Mouse (Mus musculus): ENCODE data around the gene Aicda. TPM values are rescaled to one million over a fixed set of nuclear protein-coding genes. Genes with fewer than 3 reads are reported as not detected.

Gene Aicda
- polyA plus RNA-seq (2015; fragmentation: Illumina TruSeq; extraction: RNeasy Lipid Tissue Mini Kit (QIAGEN cat#74804); ENCODE audit: low read depth, low replicate concordance) = not detected

DNA sequence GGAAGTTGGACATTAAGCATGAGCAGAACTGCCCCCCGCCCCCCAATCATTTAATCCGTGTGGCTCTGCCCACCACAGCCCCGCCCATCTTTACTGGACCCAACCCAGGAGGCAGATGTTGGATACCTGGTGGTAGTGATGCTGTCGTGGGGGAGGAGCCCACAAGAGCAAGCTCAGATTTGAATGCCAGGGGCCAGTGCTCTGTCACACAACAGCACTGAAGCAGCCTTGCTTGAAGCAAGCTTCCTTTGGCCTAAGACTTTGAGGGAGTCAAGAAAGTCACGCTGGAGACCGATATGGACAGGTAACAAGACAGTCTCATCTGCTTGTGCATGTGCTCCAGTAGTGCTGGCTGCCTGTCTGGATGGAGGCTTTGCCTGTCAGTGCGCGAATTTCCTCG lies at the start of gene Aicda:
TSS of gene Aicda (plus strand) at position 196 of the 400 bp plus-strand sequence.

DNA sequence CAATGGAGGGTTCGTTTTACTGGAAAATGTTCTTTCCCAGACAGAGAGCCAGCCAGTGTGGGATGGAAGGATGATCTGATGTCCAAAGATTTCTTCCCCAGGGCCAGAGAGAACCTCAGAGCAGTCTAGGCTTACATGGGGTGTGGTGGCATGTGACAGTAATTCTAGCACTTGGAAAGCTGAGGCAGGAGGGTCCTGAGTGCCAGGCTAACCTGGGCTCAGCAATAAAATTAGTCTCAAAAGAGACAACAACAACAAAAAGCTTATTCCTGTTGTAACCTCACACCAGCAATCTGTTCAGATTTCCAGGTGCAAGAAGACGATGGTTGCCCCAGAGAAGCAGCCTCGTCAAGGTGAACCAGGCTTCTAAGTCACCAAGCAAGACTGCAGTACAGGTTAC lies 48.1 kb upstream of the Aicda start, which contains the start of gene Mfap5:
TSS of gene Mfap5 (plus strand) at position 301 of the 400 bp plus-strand sequence.

DNA sequence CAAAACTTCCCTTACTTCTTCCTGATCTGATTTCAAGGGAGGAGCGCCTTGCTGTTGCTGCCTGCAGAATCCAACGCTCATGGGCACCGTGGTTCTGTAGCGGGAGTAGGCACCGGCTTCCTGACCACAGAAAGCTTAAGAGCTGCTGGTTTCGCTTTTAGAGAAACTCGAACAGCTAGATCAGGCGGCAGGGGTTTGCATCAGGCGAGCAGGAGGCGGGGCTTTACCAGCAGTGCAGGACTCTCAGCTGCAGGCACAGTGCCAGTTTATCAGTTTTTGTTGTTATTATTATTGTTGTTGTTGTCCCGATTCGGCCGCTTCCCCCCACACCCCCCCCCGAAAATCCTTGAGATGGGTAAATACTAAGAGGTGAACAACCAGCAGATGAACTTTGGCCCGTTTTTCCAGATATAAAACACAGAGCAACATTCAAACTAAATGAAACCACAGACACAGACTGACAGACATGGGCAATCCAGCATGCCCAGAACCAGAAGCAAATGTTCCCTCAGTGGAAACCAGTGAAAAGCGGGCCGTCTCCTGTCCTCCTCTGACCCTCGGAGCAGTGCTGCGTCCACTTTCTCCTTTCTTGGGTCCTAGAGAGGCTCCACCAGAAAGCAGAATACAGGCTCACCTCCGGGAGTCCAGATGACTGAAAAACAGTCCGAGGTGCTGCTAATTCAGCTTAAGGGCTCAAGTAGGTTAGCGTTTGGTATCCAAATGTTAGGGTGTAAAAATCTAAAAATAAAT lies 48.8 kb downstream of the Aicda start, which contains the start of gene Apobec1:
TSS of gene Apobec1 (minus strand) at position 203 of the 750 bp plus-strand sequence.

DNA sequence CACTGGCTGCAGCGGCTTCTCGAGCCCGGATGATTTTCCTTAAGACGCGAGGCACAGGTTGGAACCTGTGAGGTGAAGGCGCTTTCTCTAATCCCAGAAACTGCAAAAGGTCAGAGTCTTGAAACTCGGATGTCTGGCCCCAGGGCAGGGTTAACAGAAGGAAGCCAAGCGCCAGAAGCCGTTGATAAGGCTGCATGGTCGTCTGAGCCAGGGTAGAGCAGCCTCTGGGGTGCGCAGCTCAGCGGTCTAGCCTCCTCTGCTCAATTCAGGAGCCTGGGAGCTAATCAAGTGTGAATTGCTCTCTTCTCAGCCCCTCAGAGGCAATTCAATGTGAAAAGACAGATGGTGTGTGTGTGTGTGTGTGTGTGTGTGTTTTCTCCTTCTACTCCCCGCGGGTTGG lies 56.2 kb downstream of the Aicda start, which contains the start of gene Gdf3:
TSS of gene Gdf3 (minus strand) at position 317 of the 400 bp plus-strand sequence.

Other genes starting within 250 kb of the Aicda start
- 114 TPM for gene M6pr, start 245.1 kb upstream of the Aicda start, polyA plus RNA-seq (2015; fragmentation: Illumina TruSeq; extraction: RNeasy Lipid Tissue Mini Kit (QIAGEN cat#74804); ENCODE audit: low read depth, low replicate concordance)
- 27.9 TPM for gene Phc1, start 213.2 kb upstream of the Aicda start, polyA plus RNA-seq (2015; fragmentation: Illumina TruSeq; extraction: RNeasy Lipid Tissue Mini Kit (QIAGEN cat#74804); ENCODE audit: low read depth, low replicate concordance)
- gene Rimklb, start 55.0 kb upstream of the Aicda start, polyA plus RNA-seq (2015; fragmentation: Illumina TruSeq; extraction: RNeasy Lipid Tissue Mini Kit (QIAGEN cat#74804); ENCODE audit: low read depth, low replicate concordance) = 37.6 TPM
- gene Mfap5, start 48.0 kb upstream of the Aicda start, polyA plus RNA-seq (2015; fragmentation: Illumina TruSeq; extraction: RNeasy Lipid Tissue Mini Kit (QIAGEN cat#74804); ENCODE audit: low read depth, low replicate concordance) = not detected
- 3.0 TPM for gene Apobec1, start 48.6 kb downstream of the Aicda start, polyA plus RNA-seq (2015; fragmentation: Illumina TruSeq; extraction: RNeasy Lipid Tissue Mini Kit (QIAGEN cat#74804); ENCODE audit: low read depth, low replicate concordance)
- gene Gdf3, start 56.3 kb downstream of the Aicda start, polyA plus RNA-seq (2015; fragmentation: Illumina TruSeq; extraction: RNeasy Lipid Tissue Mini Kit (QIAGEN cat#74804); ENCODE audit: low read depth, low replicate concordance) = not detected
- gene Dppa3, start 72.6 kb downstream of the Aicda start, polyA plus RNA-seq (2015; fragmentation: Illumina TruSeq; extraction: RNeasy Lipid Tissue Mini Kit (QIAGEN cat#74804); ENCODE audit: low read depth, low replicate concordance) = not detected
- not detected for gene Nanog, start 153.7 kb downstream of the Aicda start, polyA plus RNA-seq (2015; fragmentation: Illumina TruSeq; extraction: RNeasy Lipid Tissue Mini Kit (QIAGEN cat#74804); ENCODE audit: low read depth, low replicate concordance)
- 88.9 TPM for gene Slc2a3, start 247.8 kb downstream of the Aicda start, polyA plus RNA-seq (2015; fragmentation: Illumina TruSeq; extraction: RNeasy Lipid Tissue Mini Kit (QIAGEN cat#74804); ENCODE audit: low read depth, low replicate concordance)